Mouse (Mus musculus) right cerebral cortex, postnatal 25 days (tissue): ENCODE measurements around the gene Zranb3.
A peak's percentile ranks its signal among the peaks of the same experiment; 100 is the strongest.
"Not testable (repeated sequence)": the region's sequence is repeated elsewhere in the genome, so short reads cannot be mapped to it uniquely, and the experiment has no call there.

Experiments used
- DNase-seq: peaks from one replicate; pipeline ENCODE4 v3.0.0; 2022

Gene Zranb3

DNA sequence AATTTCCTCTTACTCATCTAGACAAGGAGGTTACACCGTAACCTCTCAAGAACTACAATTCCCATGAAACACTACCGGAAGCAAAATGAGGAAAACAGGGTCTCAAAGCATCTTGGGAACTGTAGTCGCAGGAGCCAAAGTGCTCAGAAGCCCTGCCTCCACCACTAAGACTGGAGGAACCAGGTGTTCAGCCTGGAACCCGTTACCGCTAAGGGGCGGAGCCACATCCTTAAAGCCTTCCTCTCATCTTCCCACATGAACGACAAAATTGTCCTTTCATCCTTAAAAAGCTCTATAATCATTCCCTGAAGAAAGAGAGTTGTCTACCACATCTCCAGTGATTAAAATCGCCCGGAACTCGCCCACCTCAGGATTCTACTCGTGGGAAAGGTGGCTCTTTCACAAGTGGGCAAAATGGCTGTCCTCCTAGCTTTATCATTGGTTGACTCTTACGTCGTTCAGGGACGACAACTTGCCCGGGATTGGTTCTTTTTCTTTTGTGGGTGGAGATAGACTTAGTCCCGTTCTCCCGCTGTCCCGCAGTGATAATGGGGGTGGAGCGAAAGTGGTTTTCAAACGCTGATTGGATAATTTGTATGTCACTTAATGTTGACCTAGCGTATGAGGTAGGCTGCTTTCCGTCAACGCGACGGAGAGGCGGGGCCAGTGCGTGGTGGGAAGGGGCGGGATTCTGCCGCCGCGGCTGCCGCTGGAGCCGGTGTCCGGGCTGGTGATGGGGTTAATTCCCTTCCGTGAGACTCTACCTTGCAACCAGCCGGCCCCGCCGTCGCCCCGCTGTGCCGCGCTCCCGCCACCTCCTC is at the start of gene Zranb3, which contains the start of gene R3hdm1:
Gene Zranb3, minus strand, starts transcription at position 407 of the 821 bp plus-strand sequence.
Gene R3hdm1, plus strand, starts transcription at position 661 of the 821 bp plus-strand sequence.
- peak; percentile 95 for DNase-seq

DNA sequence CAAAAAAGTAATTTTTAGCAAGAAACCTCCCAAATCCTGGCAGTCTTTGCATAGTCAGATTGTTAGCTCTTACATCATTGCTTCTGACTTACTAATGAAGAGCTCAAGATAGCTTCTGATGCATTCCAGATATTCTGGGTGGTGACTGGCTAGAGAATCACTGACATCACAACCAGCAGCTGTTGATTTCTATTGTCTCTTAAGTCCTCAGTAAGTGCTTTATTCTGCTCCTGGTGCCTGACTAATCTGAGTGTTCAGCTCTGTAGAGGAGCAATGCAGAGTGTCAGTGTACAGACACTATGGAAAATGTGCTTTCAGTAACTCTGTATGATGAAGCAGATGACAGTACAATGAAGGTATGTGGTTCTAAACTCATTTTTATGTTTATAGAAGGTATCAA is 38.9 kb upstream of the Zranb3 start:
- no peak for DNase-seq

DNA sequence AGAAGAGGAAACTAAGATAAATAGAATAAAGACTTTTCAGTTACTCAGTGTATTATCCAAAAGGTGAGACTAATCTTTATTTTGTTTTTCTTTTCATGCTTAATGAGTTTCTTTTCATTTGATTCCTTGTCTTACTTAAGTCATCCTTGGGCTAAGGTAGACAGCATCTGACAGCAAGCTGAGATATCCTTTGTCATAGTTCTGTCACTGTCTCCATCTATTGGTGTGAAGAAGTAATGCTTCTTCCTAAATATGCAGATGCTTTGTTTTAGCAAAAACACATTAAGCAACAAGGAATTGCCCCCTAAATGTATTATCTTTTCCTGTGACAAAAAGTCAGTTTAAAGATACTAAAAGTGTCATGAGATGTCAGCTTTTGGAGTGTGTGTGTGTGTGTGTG is 38.2 kb upstream of the Zranb3 start:
- no peak for DNase-seq

DNA sequence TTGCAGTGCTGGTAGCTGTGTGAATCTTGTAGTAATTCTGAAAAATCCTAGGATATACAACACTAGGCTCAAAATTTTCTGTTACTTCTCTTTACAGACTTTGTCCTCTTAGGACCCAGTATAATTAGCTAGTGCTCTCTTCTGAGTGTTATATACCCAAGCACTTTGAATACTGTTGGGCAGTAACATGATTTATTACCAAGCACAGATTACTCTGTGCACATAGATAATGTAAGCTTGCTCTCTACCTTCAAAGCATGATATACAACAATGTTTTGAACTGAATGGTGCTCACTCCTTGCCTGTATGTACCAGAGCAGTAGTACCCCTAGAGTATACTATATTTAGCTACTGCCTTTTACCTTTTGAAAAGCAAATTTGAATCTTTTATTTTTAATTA is 33.4 kb upstream of the Zranb3 start:
- not testable (repeated sequence) for DNase-seq

DNA sequence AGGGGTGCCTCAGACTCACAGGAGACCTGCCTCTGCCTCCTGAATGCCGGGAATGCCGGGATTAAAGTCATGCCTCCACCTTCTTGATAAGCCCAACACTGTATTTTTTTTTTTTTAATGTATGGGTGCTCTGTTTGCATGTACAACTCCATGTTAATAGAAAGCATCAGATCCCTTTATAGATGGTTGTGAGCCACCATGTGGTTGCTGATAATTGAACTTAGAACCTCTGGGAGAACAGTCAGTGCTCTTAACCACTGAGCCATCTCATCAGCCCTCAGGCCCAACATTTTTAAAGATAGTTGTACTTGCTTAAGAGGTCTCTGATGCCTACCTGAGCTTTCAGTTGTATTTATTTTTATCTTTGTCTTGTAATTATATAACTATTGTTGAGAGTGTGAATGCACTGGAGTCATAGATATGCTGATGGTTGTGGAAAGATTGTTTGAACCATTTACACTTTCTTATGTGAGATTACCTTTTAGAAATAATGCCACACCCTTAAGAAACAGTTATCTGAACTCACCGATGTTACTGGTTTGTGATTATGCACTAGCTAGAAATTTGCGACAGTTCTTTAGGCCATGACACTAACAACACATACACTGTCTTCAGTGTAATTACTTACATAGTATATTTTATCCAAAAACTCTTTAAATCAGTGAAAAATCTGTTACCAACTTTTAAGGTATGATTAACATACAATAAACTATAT is 18.2 kb upstream of the Zranb3 start:
- no peak for DNase-seq

DNA sequence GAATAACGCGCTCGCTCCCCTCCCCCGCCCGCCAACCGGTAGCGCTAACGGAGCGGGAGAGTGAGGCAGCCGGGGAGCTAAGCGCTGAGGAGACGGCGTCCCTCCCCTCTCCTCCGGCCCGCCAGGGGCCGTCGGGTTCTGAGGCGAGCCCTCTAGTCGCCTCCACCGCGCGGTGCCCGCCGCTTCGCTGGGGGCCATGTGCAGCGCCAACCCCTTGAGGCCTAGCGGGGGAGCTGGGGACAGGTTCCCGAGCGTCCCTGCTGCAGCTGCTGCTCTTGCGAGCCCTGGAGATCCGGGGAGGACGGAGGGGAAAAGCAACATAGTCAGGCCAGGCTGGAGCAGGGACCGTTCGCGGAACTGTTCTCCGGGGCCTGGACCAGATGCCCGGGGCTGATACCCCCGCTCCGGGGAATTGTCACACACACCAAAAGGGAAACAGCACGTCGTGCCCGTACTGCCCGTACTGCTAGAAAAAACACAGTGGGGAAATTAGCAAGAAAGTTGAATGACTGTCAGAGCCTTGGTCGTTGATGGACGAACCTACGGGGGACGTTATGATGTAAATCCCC is 757 bp upstream of the Zranb3 start:
- no peak for DNase-seq

DNA sequence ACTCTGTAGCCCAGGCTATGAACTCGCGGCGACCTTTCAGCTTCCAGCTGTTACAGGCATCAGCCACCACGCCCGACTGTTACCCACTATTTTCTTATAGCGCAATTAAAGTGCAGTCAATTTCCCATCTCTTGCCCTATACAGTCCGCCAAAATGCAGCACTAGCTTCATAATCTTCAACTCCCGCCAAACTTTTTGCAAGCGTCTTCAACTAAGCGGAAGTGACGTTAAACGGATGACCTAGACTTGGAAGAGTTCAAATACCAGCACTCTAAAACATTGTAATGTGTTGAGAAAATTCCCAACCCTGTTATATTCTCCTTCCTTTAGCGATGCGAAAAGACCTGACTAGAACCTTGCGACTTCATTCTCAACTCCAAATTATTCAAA is 601 bp downstream of the Zranb3 start:
- peak; percentile 50 for DNase-seq

DNA sequence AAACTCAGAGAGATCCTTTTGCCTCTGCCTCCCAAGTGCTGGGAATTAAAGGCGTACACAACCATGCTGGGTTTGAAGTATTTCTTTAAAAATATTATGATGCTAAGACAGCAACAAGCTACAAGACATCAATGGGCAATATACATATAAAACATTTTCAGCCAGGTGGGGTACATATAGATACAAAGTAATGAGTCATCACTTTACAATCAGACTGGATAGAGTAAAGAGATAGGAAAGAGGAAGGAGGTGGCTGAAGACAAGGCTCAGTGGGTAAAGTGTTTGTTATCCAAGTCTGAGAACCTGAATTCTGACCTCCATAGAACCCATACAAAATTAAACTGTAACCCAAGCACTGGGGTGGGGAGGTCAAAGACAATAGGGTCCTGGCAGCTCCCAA is 4.5 kb downstream of the Zranb3 start:
- DNase-seq, result no peak

DNA sequence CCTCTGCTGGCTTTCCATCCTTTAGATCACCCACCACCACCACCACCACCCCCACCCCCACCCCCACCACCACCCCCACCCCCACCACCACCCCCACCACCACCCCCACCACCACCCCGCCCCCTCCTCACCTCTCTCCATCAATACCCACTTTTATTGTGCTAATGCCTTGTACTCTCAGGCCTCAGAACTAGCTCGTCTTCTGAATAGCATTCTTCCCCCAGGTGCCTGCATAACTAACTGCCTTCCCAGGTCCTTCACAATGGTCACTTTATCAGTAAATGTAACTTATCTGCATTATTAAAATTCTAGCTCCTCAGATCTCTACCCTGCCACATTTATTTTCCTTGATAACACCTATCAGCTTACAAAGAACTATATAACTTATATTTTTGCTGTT is 8.2 kb downstream of the Zranb3 start:
- DNase-seq, result no peak

DNA sequence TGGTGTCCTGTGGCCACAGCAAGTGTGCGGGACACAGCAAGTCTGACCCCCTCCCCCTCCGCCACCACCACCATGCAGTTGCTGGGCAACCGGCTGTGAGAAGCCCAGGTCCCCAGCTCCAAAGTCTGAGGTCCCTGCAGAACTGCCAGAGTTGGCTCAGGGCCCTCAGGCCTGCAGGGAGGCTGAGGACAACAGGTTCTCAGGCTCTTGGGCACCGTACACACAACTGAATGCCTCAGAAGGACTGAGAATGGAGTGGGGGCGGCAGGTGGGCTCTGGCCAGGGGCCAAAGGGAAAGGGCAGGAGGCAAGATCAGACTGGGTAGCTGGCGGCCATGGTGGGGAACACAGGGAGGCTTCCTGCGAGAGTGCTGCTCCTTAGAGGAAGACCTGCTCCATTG is 20.0 kb downstream of the Zranb3 start:
- no peak for DNase-seq

DNA sequence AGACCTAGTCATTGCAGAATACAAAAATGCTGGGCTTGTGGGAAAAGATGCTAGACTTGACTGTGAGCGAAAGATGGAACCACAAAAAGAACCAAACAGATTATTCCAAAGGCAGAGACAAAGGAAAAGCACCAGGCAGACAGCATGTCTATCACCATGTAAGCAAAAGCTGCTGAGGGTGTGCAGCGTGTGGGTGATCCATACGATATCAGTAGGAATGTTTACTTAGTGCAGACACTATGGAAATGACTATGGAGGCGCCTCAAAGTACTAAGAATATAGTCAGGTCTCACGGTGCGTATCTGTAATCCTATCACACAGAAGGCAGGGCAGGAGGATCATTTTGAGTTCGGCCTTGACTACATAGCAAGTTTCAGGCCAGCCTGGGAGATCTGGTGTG is 21.0 kb downstream of the Zranb3 start:
- peak; percentile 21 for DNase-seq

DNA sequence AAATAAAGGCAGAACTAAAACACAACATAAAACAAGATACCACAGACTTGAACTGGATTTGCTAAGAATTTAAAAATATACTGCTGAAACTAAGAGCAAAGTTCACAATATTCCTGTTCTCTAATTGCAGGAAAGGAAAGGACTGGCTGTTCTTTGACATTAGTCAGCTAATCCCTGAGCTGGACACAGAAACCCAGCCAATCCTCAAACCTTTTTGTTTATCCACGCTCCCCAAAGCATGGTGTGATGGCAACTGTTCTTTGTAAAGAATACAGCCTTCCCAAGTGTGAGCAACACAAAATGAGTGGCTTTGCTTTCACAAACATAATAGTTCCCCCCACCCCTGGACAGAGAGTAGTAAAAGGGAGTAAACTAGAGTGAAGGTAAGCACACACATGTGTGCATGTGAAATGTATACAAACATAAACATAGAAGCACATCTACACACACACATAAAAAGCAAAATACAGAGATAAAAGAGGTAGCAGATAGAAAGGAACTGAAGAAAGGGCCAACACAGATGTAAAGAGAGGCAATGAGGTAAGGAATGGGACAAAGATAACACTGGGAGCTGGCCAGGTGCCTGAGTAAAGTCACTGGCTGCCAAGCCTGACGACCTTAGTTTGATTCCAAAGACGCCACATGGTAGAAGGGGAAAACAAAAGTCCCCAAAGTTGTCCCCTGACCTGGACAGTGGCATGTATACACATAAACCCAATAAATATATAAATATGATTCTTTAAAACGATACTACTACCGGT is 21.7 kb downstream of the Zranb3 start:
- DNase-seq, result no peak

DNA sequence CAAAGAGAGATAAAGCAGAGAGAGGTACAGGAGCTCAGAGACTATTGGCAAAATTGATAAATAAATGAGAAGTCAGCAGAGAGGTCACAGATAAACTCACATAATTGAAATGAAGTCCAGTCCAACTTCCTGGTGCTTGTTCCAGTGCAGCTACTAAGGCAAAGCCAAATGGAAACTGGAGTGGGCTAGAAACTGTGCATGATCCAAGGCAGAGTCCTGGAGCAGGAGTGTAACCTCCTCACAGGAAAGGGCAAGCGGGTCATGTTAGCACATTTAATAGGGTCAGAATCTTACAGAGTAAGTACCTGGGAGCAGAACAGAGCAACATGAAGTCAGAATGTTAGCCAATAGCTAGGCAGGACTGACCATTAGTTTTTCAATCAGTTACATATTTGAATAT is 24.2 kb downstream of the Zranb3 start:
- no peak for DNase-seq

DNA sequence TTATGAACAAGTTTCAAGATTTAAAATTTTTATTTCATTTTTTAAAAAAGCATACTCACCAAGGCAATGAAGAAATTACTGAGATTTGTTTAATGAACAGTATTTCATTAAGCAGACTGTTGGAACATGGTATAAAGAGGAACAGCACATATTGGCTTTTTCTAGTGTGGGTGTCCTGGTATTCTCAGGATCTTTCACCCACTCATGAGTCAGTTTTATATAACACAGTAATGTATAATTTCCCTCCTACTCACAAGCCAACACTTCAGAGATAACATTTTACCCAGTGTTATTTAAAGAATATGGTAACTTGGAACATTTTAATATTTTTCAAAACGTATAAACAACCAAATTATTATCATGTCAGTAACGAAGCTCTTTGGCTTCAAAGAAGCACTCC is 25.1 kb downstream of the Zranb3 start:
- DNase-seq, result no peak

DNA sequence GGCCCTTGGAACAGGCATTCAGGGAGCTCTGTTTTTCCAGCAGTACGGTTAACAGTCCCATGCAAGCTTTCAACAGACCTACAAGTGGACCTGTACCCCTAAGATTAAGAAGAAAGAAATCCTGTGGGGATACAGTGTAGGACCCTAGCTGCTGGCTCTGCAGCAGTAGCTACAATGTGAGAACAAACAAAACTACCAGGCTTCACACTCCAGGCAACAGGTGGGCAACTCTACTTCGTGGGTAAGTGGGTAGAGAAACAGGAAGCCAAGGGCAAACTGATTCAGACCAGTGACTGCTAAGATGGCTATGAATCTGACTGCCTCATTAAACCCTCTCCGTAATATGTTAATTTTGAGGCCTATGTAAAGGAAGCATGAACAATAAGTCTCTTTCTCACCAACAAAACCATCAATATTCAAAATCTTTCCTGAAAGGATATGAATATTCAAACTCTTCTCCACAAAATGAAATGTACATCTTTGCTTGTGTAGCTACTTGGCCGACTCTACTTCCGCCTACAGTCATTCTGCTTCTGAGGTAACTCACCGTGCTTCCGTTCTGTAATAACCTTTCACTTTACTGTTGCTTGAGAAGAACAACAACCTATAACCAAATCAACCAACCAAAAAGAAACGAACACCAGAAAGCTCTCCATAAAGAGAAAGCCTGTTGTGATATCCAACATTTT is 25.9 kb downstream of the Zranb3 start:
- no peak for DNase-seq

DNA sequence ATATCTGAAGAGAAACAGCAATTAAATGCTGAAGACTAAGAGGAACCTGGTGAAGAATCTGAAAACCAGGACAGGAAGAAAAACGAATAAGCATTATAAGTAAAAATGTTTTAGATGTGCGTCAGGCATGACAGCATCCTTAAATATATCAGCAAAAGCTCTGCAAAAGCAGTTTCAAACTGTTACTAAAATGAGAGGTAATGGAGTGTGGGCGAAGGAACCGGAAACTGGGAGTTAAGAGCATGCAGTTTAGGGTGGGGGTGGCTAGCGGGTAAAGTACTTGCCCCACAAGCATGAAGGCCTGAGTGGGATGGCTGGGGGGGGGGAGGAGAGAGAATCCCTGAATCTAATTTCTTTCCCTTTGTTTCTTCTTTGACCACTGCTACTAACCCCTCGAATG is 29.8 kb downstream of the Zranb3 start:
- DNase-seq, result no peak

DNA sequence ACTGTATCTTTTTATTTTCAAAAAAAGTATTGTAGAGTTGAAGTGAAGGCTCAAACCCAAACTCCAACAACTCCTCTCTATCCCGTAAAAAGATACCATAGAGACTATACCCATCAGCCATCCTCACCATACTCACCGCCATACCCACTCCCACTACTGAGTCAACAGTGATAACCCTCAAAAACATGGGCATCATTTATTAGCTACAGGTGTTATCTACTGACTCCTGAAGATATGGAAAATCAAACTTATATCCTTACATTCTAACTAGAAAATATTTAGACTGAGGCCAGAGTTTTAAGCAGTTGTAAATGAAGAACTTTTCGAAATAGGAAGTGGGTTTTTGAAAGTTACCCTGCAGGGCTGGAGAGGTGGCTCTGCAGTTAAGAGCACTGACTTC is 32.8 kb downstream of the Zranb3 start:
- DNase-seq, result no peak

DNA sequence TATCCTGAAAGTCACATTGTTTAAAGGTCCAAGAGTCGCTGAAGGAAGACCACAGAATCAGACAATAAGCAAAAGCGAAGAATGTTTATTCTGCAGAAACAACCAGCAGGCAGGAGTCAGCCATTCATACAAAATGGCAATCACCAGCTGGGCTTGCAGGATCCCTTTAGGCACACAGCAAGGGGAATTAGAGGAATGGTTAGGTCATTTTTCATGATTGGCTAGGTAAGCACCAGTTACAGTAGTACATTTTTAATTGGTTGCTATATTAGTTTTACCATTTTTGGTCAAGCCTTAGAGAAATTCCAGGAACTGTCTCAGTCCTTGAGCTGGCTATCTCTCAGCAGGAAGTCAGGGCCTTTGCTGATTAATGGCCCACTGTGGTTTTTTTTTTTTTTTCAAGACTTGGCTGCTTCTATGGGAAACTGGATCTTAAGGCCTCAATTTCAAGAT is 33.9 kb downstream of the Zranb3 start:
- DNase-seq, result no peak

DNA sequence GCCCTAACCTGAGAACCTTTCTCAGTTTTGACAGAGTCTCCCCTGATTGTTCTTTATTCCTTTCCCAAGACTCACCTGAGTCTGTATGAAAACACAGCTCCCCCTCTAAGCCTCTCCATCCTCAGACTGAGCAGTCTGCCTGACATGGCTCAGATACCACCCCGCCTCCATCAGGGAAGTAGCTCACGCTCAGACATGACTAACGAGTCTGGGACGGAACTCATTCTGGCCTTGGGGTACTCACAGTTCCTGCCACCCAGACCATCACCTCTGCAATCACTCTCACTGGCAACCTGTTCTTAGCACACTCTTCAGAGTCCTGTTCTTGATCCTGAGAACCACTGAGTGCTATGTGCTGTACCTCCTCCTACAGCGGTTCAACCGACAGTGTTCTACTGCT is 38.1 kb downstream of the Zranb3 start:
- no peak for DNase-seq

DNA sequence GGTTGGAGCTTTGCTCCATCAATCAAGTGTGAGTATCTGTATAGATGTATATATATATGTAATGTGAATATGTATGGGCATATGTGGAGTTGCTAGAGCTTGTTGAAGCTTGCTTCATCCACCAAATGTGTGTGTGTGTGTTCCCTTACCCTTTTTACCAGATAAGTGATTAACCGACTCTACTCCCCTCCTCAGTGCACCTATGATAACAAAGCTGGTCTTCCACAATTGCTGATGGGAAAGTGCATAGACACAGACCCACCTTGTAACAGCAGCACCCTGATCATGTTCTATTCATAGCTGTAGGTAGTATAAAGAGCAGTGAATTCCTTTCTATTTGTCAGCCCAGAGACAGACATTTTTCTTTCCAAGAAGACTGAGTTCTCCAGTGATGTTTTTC is 40.7 kb downstream of the Zranb3 start:
- DNase-seq, result no peak

DNA sequence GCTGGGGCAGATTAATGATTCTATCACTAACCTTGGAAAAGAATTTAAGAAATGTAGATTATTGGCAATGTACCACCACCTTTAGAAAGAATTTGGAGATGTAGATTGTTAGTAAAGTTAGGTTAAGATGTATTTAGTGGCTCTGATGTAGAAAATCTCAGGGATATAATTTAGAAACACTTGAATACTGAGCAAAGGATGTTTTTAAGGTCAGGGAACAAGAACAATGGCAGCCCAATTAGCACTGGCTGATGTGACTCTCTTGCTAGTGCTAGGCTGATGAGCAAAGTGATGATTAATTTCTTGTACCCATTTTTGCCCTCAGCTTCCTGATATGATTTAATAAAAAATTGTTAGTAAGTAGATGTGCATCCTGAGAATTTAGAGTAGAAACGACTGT is 41.4 kb downstream of the Zranb3 start:
- no peak for DNase-seq

DNA sequence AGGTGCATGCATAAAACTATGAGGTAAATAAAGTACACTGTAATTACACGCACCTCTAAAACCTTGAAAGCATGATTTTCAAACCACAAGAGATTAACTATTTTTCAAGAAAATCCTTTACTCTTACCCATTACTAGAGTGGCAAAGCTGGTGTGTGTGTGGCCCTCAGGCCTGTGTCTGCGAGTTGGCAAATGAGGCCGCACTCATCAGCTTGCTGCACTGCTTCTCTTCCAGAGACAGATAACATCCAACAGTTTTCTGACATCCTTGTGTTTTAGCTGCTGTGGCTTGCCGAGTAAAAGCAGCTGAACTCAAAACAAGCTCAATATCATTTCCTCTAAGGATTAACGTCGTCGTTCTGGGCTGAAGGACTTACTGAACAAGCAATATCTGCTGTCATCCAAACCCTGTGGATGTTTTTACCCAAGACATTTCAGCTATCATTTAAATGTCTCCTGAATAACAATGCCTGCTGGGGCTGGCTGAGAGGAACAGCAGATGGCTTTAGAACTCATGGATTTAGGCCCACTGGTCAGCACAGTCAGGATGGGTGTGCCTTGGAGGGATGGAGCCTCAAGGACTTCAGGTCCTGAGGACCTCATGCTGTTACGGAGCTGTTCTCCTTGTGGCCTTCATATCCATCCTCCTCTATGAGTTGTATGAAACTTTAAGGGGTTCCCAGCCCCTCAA is 42.0 kb downstream of the Zranb3 start:
- DNase-seq, result no peak
